In genomic region chr5:100558783-100559182, GRCm38 (mm10) we compare ENCODE assay signal across 29 mouse cellular contexts. TPM values are rescaled to one million over a fixed set of nuclear protein-coding genes. Genes with fewer than 3 reads are reported as not detected.
A peak's percentile ranks its signal among the peaks of the same experiment; 100 is the strongest.
DNase-seq lines count a peak whose midpoint lies in the region; TF ChIP-seq lines count a peak whose summit lies in the region.
"Had no signal": no experiment of that assay in that cellular context is flagged by ENCODE, and none has a peak within 500 bp of the region (broad histone marks: within the 10 kb centered on the region; RNA-seq: fewer than 3 reads in every experiment).

No protein-coding gene starts in this region.

- H3K27me3 ChIP-seq in heart, embryonic 10.5 days (ENCODE audit: insufficient read depth, poor library complexity, severe bottlenecking): no peaks in the 10 kb centered on the region
- no peaks in the 10 kb centered on the region for H3K27me3 ChIP-seq in CH12.LX (replicated peaks)
- H3K27me3 ChIP-seq: heart, embryonic 12.5 days; liver, embryonic 13.5 days; neural tube, embryonic 12.5 days had no signal

- H3K36me3 ChIP-seq in heart, embryonic 10.5 days: no peaks in the 10 kb centered on the region
- H3K36me3 ChIP-seq in CH12.LX (replicated peaks in 1 of 2; ENCODE audit: control insufficient read depth in 1 of 2, insufficient read depth in 1 of 2, low read length in 1 of 2): peaks cover 17 to 65% of the 10 kb centered on the region in 2 experiments
- H3K36me3 ChIP-seq: heart, embryonic 12.5 days; liver, embryonic 13.5 days; neural tube, embryonic 12.5 days had no signal

- H3K27ac ChIP-seq in heart, embryonic 10.5 days: no peak overlapping the region
- H3K27ac ChIP-seq in left cerebral cortex, adult 2 months: no peak overlapping the region
- H3K27ac ChIP-seq in CH12.LX (ENCODE audit: insufficient read depth, low read depth): no peak overlapping the region
- H3K27ac ChIP-seq: hindbrain, embryonic 14.5 days; liver, embryonic 13.5 days; neural tube, embryonic 12.5 days had no signal

- TF ChIP-seq EP300 in CH12.LX (IDR thresholded peaks at IDR 0.05; ENCODE audit: low read length): no peak

- H3K79me2 ChIP-seq in CH12.LX (replicated peaks; ENCODE audit: control insufficient read depth, extremely low read depth, insufficient read depth, poor library complexity, severe bottlenecking): no peaks in the 10 kb centered on the region

- no peaks in the 10 kb centered on the region for H3K9me3 ChIP-seq in heart, embryonic 10.5 days
- peaks cover 5% of the 10 kb centered on the region for H3K9me3 ChIP-seq in CH12.LX (replicated peaks; ENCODE audit: low read length)
- H3K9me3 ChIP-seq: heart, embryonic 12.5 days; liver, embryonic 13.5 days; neural tube, embryonic 12.5 days had no signal

- WGBS in heart, embryonic 10.5 days: 80% methylated on average over 3 of the region's 3 CpGs

- intact Hi-C loops in heart, postnatal 10 days (cut with DNase I): no loop called here
- intact Hi-C loops in left cerebral cortex, adult 2 months (cut with DNase I): loop anchor here (5.0 kb wide), 1 partner anchor 114 kb away; no protein-coding TSS in a partner anchor
- intact Hi-C loops in left cerebral cortex, postnatal 10 days (cut with DNase I): no loop called here

- no peaks in the 10 kb centered on the region for H3K4me1 ChIP-seq in heart, embryonic 10.5 days
- peaks cover 0 to 13% of the 10 kb centered on the region in 2 experiments; a peak in 2 of 4 replicates for H3K4me1 ChIP-seq in CH12.LX (ENCODE audit: control insufficient read depth in 1 of 2, insufficient read depth in 2 of 2)
- H3K4me1 ChIP-seq: neural tube, embryonic 12.5 days had no signal

- no peak overlapping the region for H3K4me2 ChIP-seq in CH12.LX (ENCODE audit: insufficient read depth, low read depth, poor library complexity, severe bottlenecking)
- H3K4me2 ChIP-seq: heart, embryonic 12.5 days; hindbrain, embryonic 14.5 days; liver, embryonic 13.5 days; midbrain, embryonic 11.5 days; neural tube, embryonic 12.5 days had no signal

- dilution Hi-C loops in CH12.LX (cut with MboI; ENCODE audit: extremely low pct_ligation_motif_present, extremely low pct_unique_long_range_greater_than_20kb, low sequenced_read_pairs): no loop called here

- H3K4me3 ChIP-seq in heart, embryonic 10.5 days: no peak overlapping the region
- no peak overlapping the region for H3K4me3 ChIP-seq in left cerebral cortex, adult 2 months
- H3K4me3 ChIP-seq in CH12.LX (replicated peaks in 1 of 3; ENCODE audit: low read depth in 2 of 3, low read length in 2 of 3, poor library complexity in 1 of 3): no peak overlapping the region
- H3K4me3 ChIP-seq: erythroblast, embryonic 14.5 days; heart, embryonic 12.5 days; liver, embryonic 13.5 days; myocyte; neural tube, embryonic 12.5 days had no signal

- peak; percentile 22 for DNase-seq in heart, embryonic 10.5 days (ENCODE audit: low spot score)
- no peak for DNase-seq in heart, postnatal 10 days
- no peak for DNase-seq in left cerebral cortex, adult 2 months (ENCODE audit: extremely low spot score in 1 of 2, low spot score in 2 of 2)
- no peak for DNase-seq in left cerebral cortex, postnatal 10 days (ENCODE audit: extremely low spot score in 1 of 2, low spot score in 2 of 2)
- DNase-seq in CH12.LX (ENCODE audit: extremely low read depth): no peak
- DNase-seq in adipocyte (ENCODE audit: low spot score): peak; percentile 43
- no peak for DNase-seq in right cerebral cortex, adult 2 months (ENCODE audit: low spot score in 2 of 2)
- DNase-seq: adrenal gland, adult 8-10 months; B cell, adult 2 months; cerebellum, adult 2 months; cerebellum, postnatal 14 days; forebrain, postnatal 0 days; gastrocnemius, postnatal 10 days; kidney, adult 8-10 months; kidney, postnatal 14 days; left cerebral cortex, postnatal 4 days; liver, embryonic 13.5 days; lung, adult 2 months; right cerebral cortex, adult 18-20 months; right cerebral cortex, postnatal 4 days; thymus, adult 2 months had no signal

- in situ Hi-C loops in CH12.LX (cut with MboI; ENCODE audit: low pct_ligation_motif_present, low pct_unique_long_range_greater_than_20kb, low sequenced_read_pairs): loop anchor here (25.0 kb wide), 1 partner anchor 229 kb away; the partner anchor contains the start of genes Helq and Mrps18c

- peak; percentile 12 for TF ChIP-seq CTCF in left cerebral cortex, adult 2 months (IDR thresholded peaks at IDR 0.05)
- TF ChIP-seq CTCF in CH12.LX (conservative IDR thresholded peaks at IDR 0.05 in 1 of 2, IDR thresholded peaks at IDR 0.05 in 1 of 2; ENCODE audit: low read depth in 2 of 2, low read length in 2 of 2): peak in 1 of 2 experiments; percentile 43; a peak in 2 of 4 replicates

- no peak for TF ChIP-seq POLR2A in CH12.LX (IDR thresholded peaks at IDR 0.05; ENCODE audit: low read depth, low read length)

- TF ChIP-seq RAD21 in CH12.LX (IDR thresholded peaks at IDR 0.05; ENCODE audit: low read depth, low read length): peak; percentile 26

- no peak overlapping the region for H3K9ac ChIP-seq in CH12.LX (ENCODE audit: insufficient read depth, low read depth)
- H3K9ac ChIP-seq: forebrain, postnatal 0 days; heart, embryonic 12.5 days; hindbrain, embryonic 14.5 days; liver, embryonic 13.5 days; neural tube, embryonic 12.5 days had no signal

TF ChIP-seq in CH12.LX, 34 proteins besides CTCF, POLR2A, EP300 and RAD21:
- no peak for TF ChIP-seq TBP (conservative IDR thresholded peaks at IDR 0.05; ENCODE audit: low read depth, low read length)
- TF ChIP-seq GABPA (IDR thresholded peaks at IDR 0.05; ENCODE audit: insufficient replicate concordance, low read depth, low read length): no peak
- peak; percentile 31 for TF ChIP-seq SMC3 (IDR thresholded peaks at IDR 0.05; ENCODE audit: low read depth, low read length)
- peak; percentile 72; the same call in 1 of the 2 replicates for TF ChIP-seq MYC (IDR thresholded peaks at IDR 0.05; ENCODE audit: low read depth, low read length)
- TF ChIP-seq HCFC1 (IDR thresholded peaks at IDR 0.05; ENCODE audit: low read depth, low read length): no peak
- TF ChIP-seq ZMIZ1 (IDR thresholded peaks at IDR 0.05; ENCODE audit: low read depth, low read length): no peak

RNA-seq across cellular contexts. Expression of gene Plac8, which starts 13.3 kb away (rescaled TPM):
- 8.5 and 15.2 TPM in 2 replicates for polyA plus RNA-seq in heart, embryonic 10.5 days (2016; fragmentation: Nextera tagmentation; extraction: Ambion mirVana)
- 1 to 10 TPM; 2.1 to 3.1 TPM for total RNA-seq in heart, postnatal 10 days (2021)
- total RNA-seq in left cerebral cortex, adult 2 months (2021): not detected
- total RNA-seq in left cerebral cortex, postnatal 10 days (2021): not detected
- total RNA-seq in CH12.LX (2012; rRNA removed) (64.3 and 99.9 TPM in 2 replicates), CH12.LX (2014; rRNA removed) (235 and 258 TPM in 2 replicates)
- 151 and 161 TPM in 2 replicates for polyA plus RNA-seq in CH12.LX (2012; ENCODE audit: insufficient read length, low read depth)
- total RNA-seq: layer of hippocampus, postnatal 14 days; left cerebral cortex, adult 8-10 months had no signal

RNA-seq across cellular contexts. Expression of gene Cops4, which starts 40.7 kb away (rescaled TPM):
- polyA plus RNA-seq in heart, embryonic 10.5 days (2016; fragmentation: Nextera tagmentation; extraction: Ambion mirVana): 172 and 203 TPM in 2 replicates
- 10 to 100 TPM; 82.2 to 87.9 TPM for total RNA-seq in heart, postnatal 10 days (2021)
- total RNA-seq in left cerebral cortex, adult 2 months (2021): 10 to 100 TPM; 75.3 to 84.8 TPM
- total RNA-seq in left cerebral cortex, postnatal 10 days (2021): 10 to 100 TPM; 77.1 to 77.9 TPM
- total RNA-seq in CH12.LX (2012; rRNA removed) (122 and 149 TPM in 2 replicates), CH12.LX (2014; rRNA removed) (264 and 298 TPM in 2 replicates)
- 133 and 134 TPM in 2 replicates for polyA plus RNA-seq in CH12.LX (2012; ENCODE audit: insufficient read length, low read depth)

RNA-seq across cellular contexts. Expression of gene Lin54, which starts 58.3 kb away (rescaled TPM):
- 10.4 and 13.4 TPM in 2 replicates for polyA plus RNA-seq in heart, embryonic 10.5 days (2016; fragmentation: Nextera tagmentation; extraction: Ambion mirVana)
- total RNA-seq in heart, postnatal 10 days (2021): 10 to 100 TPM; 12.0 to 14.7 TPM
- 10 to 100 TPM; 22.0 to 24.2 TPM for total RNA-seq in left cerebral cortex, adult 2 months (2021)
- total RNA-seq in left cerebral cortex, postnatal 10 days (2021): 10 to 100 TPM; 15.5 to 17.7 TPM
- total RNA-seq in CH12.LX (2012; rRNA removed) (12.8 and 12.9 TPM in 2 replicates), CH12.LX (2014; rRNA removed) (14.1 and 15.2 TPM in 2 replicates)
- polyA plus RNA-seq in CH12.LX (2012; ENCODE audit: insufficient read length, low read depth): 11.8 and 14.1 TPM in 2 replicates

Comparison
In these comparisons a context has a peak if more than half of its experiments do, and no peak if none do; other contexts are left out.
1. DNase-seq: peak in heart, embryonic 10.5 days (single experiment) and adipocyte (single experiment); none in heart, postnatal 10 days (0 of 2), left cerebral cortex, adult 2 months (0 of 2), left cerebral cortex, postnatal 10 days (0 of 2), CH12.LX (single experiment) and right cerebral cortex, adult 2 months (0 of 2).
2. RNA of gene Plac8, which starts 13.3 kb away (total RNA-seq): 64.3 to 258 TPM in CH12.LX; 2.1 to 3.1 TPM in heart, postnatal 10 days, not detected in left cerebral cortex, postnatal 10 days and not detected in left cerebral cortex, adult 2 months; every median in the first group is over 10 times any median in the second.